Mouse (Mus musculus): Measurements from ENCODE around the gene Pdzd7. TPM values are rescaled to one million over a fixed set of nuclear protein-coding genes. Genes with fewer than 3 reads are reported as not detected.
A peak's percentile ranks its signal among the peaks of the same experiment; 100 is the strongest.

Gene Pdzd7
- polyA plus RNA-seq, 1 experiment from 2014 or later, result 0.41 TPM

- 0% methylated on average over 34 of the region's 34 CpGs for WGBS
- peaks cover 2% of the 10 kb centered on the region; the same call in 1 of the 2 replicates for H3K36me3 ChIP-seq (replicated peaks; ENCODE audit: control insufficient read depth, insufficient read depth, low read depth, low read length)
- H3K4me1 ChIP-seq (ENCODE audit: control insufficient read depth, insufficient read depth, low read length), result no peaks in the 10 kb centered on the region
- peak overlapping the region; percentile 90 for H3K4me2 ChIP-seq (ENCODE audit: low read depth, low read length)
- H3K27me3 ChIP-seq (ENCODE audit: control insufficient read depth, insufficient read depth, low read length), result no peaks in the 10 kb centered on the region
- no peaks in the 10 kb centered on the region for H3K9me3 ChIP-seq (replicated peaks; ENCODE audit: control insufficient read depth, low read length)
- ATAC-seq (replicated peaks; ENCODE audit: insufficient number of reproducible peaks, low FRiP score, low TSS enrichment, low read depth) (no peak), DNase-seq (ENCODE audit: low spot score) (peak; percentile 49)
- H3K27ac ChIP-seq (replicated peaks; ENCODE audit: low read depth, low read length), result peak overlapping the region; percentile 97
- peak overlapping the region; percentile 78 for H3K4me3 ChIP-seq (ENCODE audit: low read depth, low read length)
- H3K9ac ChIP-seq (replicated peaks; ENCODE audit: low read length), result peak overlapping the region; percentile 76
Measured at GRCm38 (mm10) chr19:45015518-45016281, 29.8 kb downstream of the Pdzd7 start.

GRCm38 (mm10) chr19:45014981-45015402, 30.5 kb downstream of the Pdzd7 start:
- WGBS, result under 1% methylated on average over 24 of the region's 25 CpGs
- ATAC-seq (replicated peaks; ENCODE audit: insufficient number of reproducible peaks, low FRiP score, low TSS enrichment, low read depth) (no peak), DNase-seq (ENCODE audit: low spot score) (peak; percentile 71)
- Histone ChIP-seq H3K9ac (replicated peaks; ENCODE audit: low read length) (peak overlapping the region; percentile 76), H3K36me3 (replicated peaks; ENCODE audit: control insufficient read depth, insufficient read depth, low read depth, low read length) (peaks cover 6% of the 10 kb centered on the region), H3K4me1 (ENCODE audit: control insufficient read depth, insufficient read depth, low read length) (no peaks in the 10 kb centered on the region), H3K4me3 (ENCODE audit: low read depth, low read length) (peak overlapping the region; percentile 78), H3K9me3 (replicated peaks; ENCODE audit: control insufficient read depth, low read length) (no peaks in the 10 kb centered on the region), H3K27me3 (ENCODE audit: control insufficient read depth, insufficient read depth, low read length) (no peaks in the 10 kb centered on the region), H3K4me2 (ENCODE audit: low read depth, low read length) (peak overlapping the region; percentile 90), H3K27ac (replicated peaks; ENCODE audit: low read depth, low read length) (peak overlapping the region; percentile 97)

- peak within 1 kb of the TSS; percentile 97 for H3K27ac ChIP-seq (replicated peaks; ENCODE audit: low read depth, low read length)
- peak within 1 kb of the TSS; percentile 76 for H3K9ac ChIP-seq (replicated peaks; ENCODE audit: low read length)
- ATAC-seq (replicated peaks; ENCODE audit: insufficient number of reproducible peaks, low FRiP score, low TSS enrichment, low read depth), result no peak
- peak; percentile 60 for DNase-seq (ENCODE audit: low spot score)
- H3K4me1 ChIP-seq (ENCODE audit: control insufficient read depth, insufficient read depth, low read length), result no peaks in the 10 kb centered on the region
- peak within 1 kb of the TSS; percentile 78 for H3K4me3 ChIP-seq (ENCODE audit: low read depth, low read length)
- H3K27me3 ChIP-seq (ENCODE audit: control insufficient read depth, insufficient read depth, low read length), result no peaks in the 10 kb centered on the region
- WGBS, result 5% methylated on average over 10 of the region's 10 CpGs
- H3K9me3 ChIP-seq (replicated peaks; ENCODE audit: control insufficient read depth, low read length), result no peaks in the 10 kb centered on the region
- H3K4me2 ChIP-seq (ENCODE audit: low read depth, low read length), result peak within 1 kb of the TSS; percentile 90
- peaks cover 6% of the 10 kb centered on the region for H3K36me3 ChIP-seq (replicated peaks; ENCODE audit: control insufficient read depth, insufficient read depth, low read depth, low read length)
Measured at GRCm38 (mm10) chr19:45014335-45014971, 31.1 kb downstream of the Pdzd7 start, which contains the start of gene Lzts2. Gene Lzts2 (plus strand): TSS chr19:45014414.

GRCm38 (mm10) chr19:45013581-45014225, 31.8 kb downstream of the Pdzd7 start:
- Histone ChIP-seq H3K27me3 (ENCODE audit: control insufficient read depth, insufficient read depth, low read length) (no peaks in the 10 kb centered on the region), H3K4me1 (ENCODE audit: control insufficient read depth, insufficient read depth, low read length) (no peaks in the 10 kb centered on the region), H3K4me2 (ENCODE audit: low read depth, low read length) (0 out of 2 replicates have a peak overlapping the region, but pooled peaks have one; percentile 13), H3K9me3 (replicated peaks; ENCODE audit: control insufficient read depth, low read length) (no peaks in the 10 kb centered on the region), H3K27ac (replicated peaks; ENCODE audit: low read depth, low read length) (peak overlapping the region; percentile 97), H3K36me3 (replicated peaks; ENCODE audit: control insufficient read depth, insufficient read depth, low read depth, low read length) (peaks cover 6% of the 10 kb centered on the region), H3K9ac (replicated peaks; ENCODE audit: low read length) (no peak overlapping the region; the same call in 1 of the 2 replicates), H3K4me3 (ENCODE audit: low read depth, low read length) (peak overlapping the region; percentile 3; the same call in 1 of the 2 replicates)
- 50% methylated on average over 6 of the region's 6 CpGs for WGBS
- ATAC-seq (replicated peaks; ENCODE audit: insufficient number of reproducible peaks, low FRiP score, low TSS enrichment, low read depth) (no peak; the same call in 1 of the 2 replicates), DNase-seq (ENCODE audit: low spot score) (peak; percentile 84)

GRCm38 (mm10) chr19:45012636-45013035, 32.9 kb downstream of the Pdzd7 start:
- H3K9ac ChIP-seq (replicated peaks; ENCODE audit: low read length), result peak overlapping the region; percentile 39
- no peaks in the 10 kb centered on the region for H3K4me1 ChIP-seq (ENCODE audit: control insufficient read depth, insufficient read depth, low read length)
- 47% methylated on average over 6 of the region's 6 CpGs for WGBS
- DNase-seq (ENCODE audit: low spot score) (peak; percentile 72), ATAC-seq (replicated peaks; ENCODE audit: insufficient number of reproducible peaks, low FRiP score, low TSS enrichment, low read depth) (no peak)
- H3K36me3 ChIP-seq (replicated peaks; ENCODE audit: control insufficient read depth, insufficient read depth, low read depth, low read length), result peaks cover 6% of the 10 kb centered on the region
- H3K4me2 ChIP-seq (ENCODE audit: low read depth, low read length), result no peak overlapping the region
- no peaks in the 10 kb centered on the region for H3K9me3 ChIP-seq (replicated peaks; ENCODE audit: control insufficient read depth, low read length)
- no peaks in the 10 kb centered on the region for H3K27me3 ChIP-seq (ENCODE audit: control insufficient read depth, insufficient read depth, low read length)
- no peak overlapping the region for H3K4me3 ChIP-seq (ENCODE audit: low read depth, low read length)
- peak overlapping the region; percentile 97; the same call in 1 of the 2 replicates for H3K27ac ChIP-seq (replicated peaks; ENCODE audit: low read depth, low read length)

- H3K27ac ChIP-seq (replicated peaks; ENCODE audit: low read depth, low read length), result peak overlapping the region; percentile 97; the same call in 1 of the 2 replicates
Measured at GRCm38 (mm10) chr19:45012219-45012618, 33.3 kb downstream of the Pdzd7 start.

GRCm38 (mm10) chr19:45010646-45011045, 34.9 kb downstream of the Pdzd7 start:
- Histone ChIP-seq H3K4me3 (ENCODE audit: low read depth, low read length) (no peak overlapping the region), H3K4me1 (ENCODE audit: control insufficient read depth, insufficient read depth, low read length) (peaks cover 6% of the 10 kb centered on the region; the same call in 1 of the 2 replicates), H3K27ac (replicated peaks; ENCODE audit: low read depth, low read length) (no peak overlapping the region), H3K27me3 (ENCODE audit: control insufficient read depth, insufficient read depth, low read length) (no peaks in the 10 kb centered on the region), H3K9me3 (replicated peaks; ENCODE audit: control insufficient read depth, low read length) (no peaks in the 10 kb centered on the region), H3K36me3 (replicated peaks; ENCODE audit: control insufficient read depth, insufficient read depth, low read depth, low read length) (peaks cover 6% of the 10 kb centered on the region), H3K9ac (replicated peaks; ENCODE audit: low read length) (no peak overlapping the region), H3K4me2 (ENCODE audit: low read depth, low read length) (no peak overlapping the region)
- 89% methylated on average over 4 of the region's 4 CpGs for WGBS
- DNase-seq (ENCODE audit: low spot score), result no peak
- ATAC-seq (replicated peaks; ENCODE audit: insufficient number of reproducible peaks, low FRiP score, low TSS enrichment, low read depth), result no peak

More at GRCm38 (mm10) chr19:45012219-45012618, 33.3 kb downstream of the Pdzd7 start:
- H3K4me2 ChIP-seq (ENCODE audit: low read depth, low read length), result no peak overlapping the region
- WGBS, result 80% methylated on average over 8 of the region's 8 CpGs
- peaks cover 6% of the 10 kb centered on the region for H3K36me3 ChIP-seq (replicated peaks; ENCODE audit: control insufficient read depth, insufficient read depth, low read depth, low read length)
- H3K9ac ChIP-seq (replicated peaks; ENCODE audit: low read length), result peak overlapping the region; percentile 39
- no peak for ATAC-seq (replicated peaks; ENCODE audit: insufficient number of reproducible peaks, low FRiP score, low TSS enrichment, low read depth)
- H3K4me1 ChIP-seq (ENCODE audit: control insufficient read depth, insufficient read depth, low read length), result peaks cover 2% of the 10 kb centered on the region; the same call in 1 of the 2 replicates
- DNase-seq (ENCODE audit: low spot score), result no peak
- no peaks in the 10 kb centered on the region for H3K27me3 ChIP-seq (ENCODE audit: control insufficient read depth, insufficient read depth, low read length)
- H3K4me3 ChIP-seq (ENCODE audit: low read depth, low read length), result no peak overlapping the region
- no peaks in the 10 kb centered on the region for H3K9me3 ChIP-seq (replicated peaks; ENCODE audit: control insufficient read depth, low read length)
